Comparison of ENCODE assay signal across 19 mouse cellular contexts in the genomic region with DNA sequence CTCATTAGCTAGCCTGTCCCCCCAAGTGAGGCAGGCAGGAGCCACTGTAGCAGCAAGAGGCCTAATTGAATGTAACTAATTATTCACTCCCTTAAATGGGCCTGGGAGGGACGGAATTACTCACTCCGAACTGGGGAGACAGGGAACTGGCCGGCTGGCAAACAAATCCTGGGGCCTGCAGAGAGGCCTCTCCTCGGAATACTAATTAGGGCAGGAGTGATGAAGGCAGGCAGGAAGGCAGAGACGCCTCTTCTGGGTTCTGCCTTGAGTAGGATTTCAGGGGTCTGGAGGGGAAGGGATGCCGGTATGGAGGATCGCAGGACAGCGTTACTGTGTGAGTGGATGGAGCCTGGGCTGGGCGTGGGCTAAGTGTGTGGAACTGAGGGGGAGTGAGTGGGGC. TPM values are rescaled to one million over a fixed set of nuclear protein-coding genes. Genes with fewer than 3 reads are reported as not detected.
DNase-seq lines count a peak whose midpoint lies in the region; ATAC-seq and TF ChIP-seq lines count a peak whose summit lies in the region.
"Had no signal": no experiment of that assay in that cellular context is flagged by ENCODE, and none has a peak within 500 bp of the region (broad histone marks: within the 10 kb centered on the region; RNA-seq: fewer than 3 reads in every experiment).

No protein-coding gene starts in this region.

- H3K27me3 ChIP-seq in forebrain, postnatal 0 days (ENCODE audit: insufficient read depth, low read length) = no peaks in the 10 kb centered on the region; the same call in 1 of the 2 replicates
- peaks cover 94% of the 10 kb centered on the region for H3K27me3 ChIP-seq in limb, embryonic 13.5 days
- peaks cover 18% of the 10 kb centered on the region for H3K27me3 ChIP-seq in neural tube, embryonic 14.5 days (ENCODE audit: control insufficient read depth, insufficient read depth, low read length)
- peaks cover 96% of the 10 kb centered on the region for H3K27me3 ChIP-seq in heart, embryonic 12.5 days (replicated peaks)

- H3K4me3 ChIP-seq in forebrain, postnatal 0 days (ENCODE audit: low read depth, low read length) = no peak overlapping the region
- no peak overlapping the region for H3K4me3 ChIP-seq in limb, embryonic 13.5 days
- no peak overlapping the region for H3K4me3 ChIP-seq in neural tube, embryonic 14.5 days (ENCODE audit: low read depth, low read length)
- no peak overlapping the region for H3K4me3 ChIP-seq in heart, embryonic 12.5 days
- H3K4me3 ChIP-seq: gastrocnemius, adult 2 months; heart, embryonic 10.5 days had no signal

- no peaks in the 10 kb centered on the region for H3K36me3 ChIP-seq in forebrain, postnatal 0 days (ENCODE audit: insufficient read depth)
- H3K36me3 ChIP-seq in limb, embryonic 13.5 days = no peaks in the 10 kb centered on the region
- H3K36me3 ChIP-seq in neural tube, embryonic 14.5 days (ENCODE audit: control insufficient read depth, insufficient read depth, low read length) = no peaks in the 10 kb centered on the region
- H3K36me3 ChIP-seq in heart, embryonic 12.5 days = no peaks in the 10 kb centered on the region
- H3K36me3 ChIP-seq: heart, embryonic 10.5 days had no signal

- peaks cover 7% of the 10 kb centered on the region; the same call in 1 of the 2 replicates for H3K4me1 ChIP-seq in forebrain, postnatal 0 days (ENCODE audit: insufficient read depth)
- peaks cover 5% of the 10 kb centered on the region; the same call in 1 of the 2 replicates for H3K4me1 ChIP-seq in limb, embryonic 13.5 days
- peaks cover 33% of the 10 kb centered on the region for H3K4me1 ChIP-seq in neural tube, embryonic 14.5 days (ENCODE audit: control insufficient read depth, insufficient read depth, low read length)
- peaks cover 12% of the 10 kb centered on the region; the same call in 1 of the 2 replicates for H3K4me1 ChIP-seq in heart, embryonic 12.5 days (replicated peaks)

- ATAC-seq in forebrain, postnatal 0 days = peak; percentile 46
- ATAC-seq in limb, embryonic 13.5 days (ENCODE audit: low FRiP score, low read depth) = no peak
- ATAC-seq in neural tube, embryonic 14.5 days (ENCODE audit: low read depth) = peak; percentile 53
- no peak for ATAC-seq in heart, embryonic 12.5 days (ENCODE audit: insufficient number of reproducible peaks, low FRiP score)
- ATAC-seq: lung, postnatal 0 days had no signal

- 15% methylated on average over 9 of the region's 9 CpGs for WGBS in forebrain, postnatal 0 days
- 6% methylated on average over 9 of the region's 9 CpGs for WGBS in limb, embryonic 13.5 days
- WGBS in neural tube, embryonic 14.5 days = 4% methylated on average over 9 of the region's 9 CpGs
- whole genome bisulfite sequencing in heart, embryonic 12.5 days = 9% methylated on average over 9 of the region's 9 CpGs

- H3K9ac ChIP-seq in forebrain, postnatal 0 days = no peak overlapping the region
- H3K9ac ChIP-seq in limb, embryonic 13.5 days = 0 out of 2 replicates have a peak overlapping the region, but pooled peaks have one; percentile 19
- no peak overlapping the region for H3K9ac ChIP-seq in neural tube, embryonic 14.5 days (replicated peaks; ENCODE audit: low read depth, low read length)
- no peak overlapping the region for H3K9ac ChIP-seq in heart, embryonic 12.5 days

- H3K9me3 ChIP-seq in forebrain, postnatal 0 days (ENCODE audit: low read length) = no peaks in the 10 kb centered on the region
- no peaks in the 10 kb centered on the region for H3K9me3 ChIP-seq in limb, embryonic 13.5 days
- H3K9me3 ChIP-seq in neural tube, embryonic 14.5 days (ENCODE audit: control insufficient read depth, low read length) = no peaks in the 10 kb centered on the region
- H3K9me3 ChIP-seq in heart, embryonic 12.5 days (replicated peaks) = no peaks in the 10 kb centered on the region
- H3K9me3 ChIP-seq: heart, embryonic 10.5 days had no signal

- no peak for TF ChIP-seq CTCF in forebrain, postnatal 0 days (IDR thresholded peaks at IDR 0.05; ENCODE audit: low read depth)

- no peak overlapping the region for H3K4me2 ChIP-seq in forebrain, postnatal 0 days (ENCODE audit: low read depth)
- H3K4me2 ChIP-seq in limb, embryonic 13.5 days (replicated peaks) = no peak overlapping the region
- no peak overlapping the region for H3K4me2 ChIP-seq in neural tube, embryonic 14.5 days (ENCODE audit: low read depth, low read length)
- H3K4me2 ChIP-seq in heart, embryonic 12.5 days = no peak overlapping the region

- peak; percentile 53 for DNase-seq in embryo, embryonic 11 days
- no peak for DNase-seq in embryo, embryonic 10 days (ENCODE audit: low spot score)
- DNase-seq in forebrain, postnatal 0 days = peak; percentile 55
- DNase-seq in thymus, postnatal 14 days = no peak
- no peak for DNase-seq in adrenal gland, adult 18-20 months (ENCODE audit: low spot score in 2 of 2)
- DNase-seq: cerebellum, postnatal 14 days; gastrocnemius, adult 2 months; liver; right cerebral cortex, postnatal 4 days; thymus, postnatal 4 days had no signal

- H3K27ac ChIP-seq in forebrain, postnatal 0 days (ENCODE audit: low read depth, low read length) = no peak overlapping the region
- no peak overlapping the region for H3K27ac ChIP-seq in limb, embryonic 13.5 days
- peak overlapping the region; percentile 48; the same call in 1 of the 2 replicates for H3K27ac ChIP-seq in neural tube, embryonic 14.5 days (ENCODE audit: low read depth, low read length)
- no peak overlapping the region for H3K27ac ChIP-seq in heart, embryonic 12.5 days (ENCODE audit: poor library complexity, severe bottlenecking)
- H3K27ac ChIP-seq: gastrocnemius, adult 2 months; heart, embryonic 10.5 days; kidney, postnatal 0 days had no signal

RNA-seq across cellular contexts. Expression of a gene that starts 13.5 kb away (rescaled TPM):
- total RNA-seq in forebrain, postnatal 0 days (2014; rRNA removed) = not detected in 2 replicates
- polyA plus RNA-seq in forebrain, postnatal 0 days (2015; fragmentation: Nextera tagmentation; extraction: Ambion mirVana) = not detected in 2 replicates
- not detected in 2 replicates for polyA plus RNA-seq in limb, embryonic 13.5 days (2015; fragmentation: Nextera tagmentation; extraction: Ambion mirVana)
- not detected in 2 replicates for polyA plus RNA-seq in neural tube, embryonic 14.5 days (2014; fragmentation: Nextera tagmentation; extraction: Ambion mirVana)
- not detected for total RNA-seq in adrenal gland, adult 18-20 months (2021)
- polyA plus RNA-seq in heart, embryonic 12.5 days (2016; fragmentation: Nextera tagmentation; extraction: Ambion mirVana) = not detected in 2 replicates
- total RNA-seq: ES-E14; gastrocnemius, adult 2 months; layer of hippocampus, postnatal 14 days had no signal
- polyA plus RNA-seq: heart, embryonic 10.5 days; kidney, postnatal 0 days; lung, postnatal 0 days; stomach, embryonic 14.5 days had no signal

RNA-seq across cellular contexts. Expression of a gene that starts 21.6 kb away (rescaled TPM):
- 5.0 TPM in 2 replicates for total RNA-seq in forebrain, postnatal 0 days (2014; rRNA removed)
- polyA plus RNA-seq in forebrain, postnatal 0 days (2015; fragmentation: Nextera tagmentation; extraction: Ambion mirVana) = 4.7 and 7.0 TPM in 2 replicates
- polyA plus RNA-seq in limb, embryonic 13.5 days (2015; fragmentation: Nextera tagmentation; extraction: Ambion mirVana) = 7.5 and 8.4 TPM in 2 replicates
- 5.5 and 10.6 TPM in 2 replicates for polyA plus RNA-seq in neural tube, embryonic 14.5 days (2014; fragmentation: Nextera tagmentation; extraction: Ambion mirVana)
- 1 to 10 TPM; 1.9 to 2.2 TPM for total RNA-seq in adrenal gland, adult 18-20 months (2021)
- 7.2 and 7.7 TPM in 2 replicates for polyA plus RNA-seq in heart, embryonic 12.5 days (2016; fragmentation: Nextera tagmentation; extraction: Ambion mirVana)

RNA-seq across cellular contexts. Expression of a gene that starts 42.4 kb away (rescaled TPM):
- total RNA-seq in forebrain, postnatal 0 days (2014; rRNA removed) = 81.8 and 96.3 TPM in 2 replicates
- 49.2 and 64.4 TPM in 2 replicates for polyA plus RNA-seq in forebrain, postnatal 0 days (2015; fragmentation: Nextera tagmentation; extraction: Ambion mirVana)
- polyA plus RNA-seq in limb, embryonic 13.5 days (2015; fragmentation: Nextera tagmentation; extraction: Ambion mirVana) = 92.3 and 99.1 TPM in 2 replicates
- 79.5 and 98.9 TPM in 2 replicates for polyA plus RNA-seq in neural tube, embryonic 14.5 days (2014; fragmentation: Nextera tagmentation; extraction: Ambion mirVana)
- 10 to 100 TPM; 35.7 to 41.6 TPM for total RNA-seq in adrenal gland, adult 18-20 months (2021)
- 50.6 and 55.8 TPM in 2 replicates for polyA plus RNA-seq in heart, embryonic 12.5 days (2016; fragmentation: Nextera tagmentation; extraction: Ambion mirVana)

Comparison
In these comparisons a context has a peak if more than half of its experiments do, and no peak if none do; other contexts are left out.
1. DNase-seq: peak in embryo, embryonic 11 days (single experiment) and forebrain, postnatal 0 days (single experiment); none in embryo, embryonic 10 days (single experiment), thymus, postnatal 14 days (single experiment) and adrenal gland, adult 18-20 months (0 of 2).
2. ATAC-seq: peak in forebrain, postnatal 0 days (single experiment) and neural tube, embryonic 14.5 days (single experiment); none in limb, embryonic 13.5 days (single experiment) and heart, embryonic 12.5 days (single experiment).